Mouse (Mus musculus) heart, postnatal 0 days (tissue): ENCODE results near the gene Ighmbp2.

Source experiments
- CTCF ChIP-seq: IDR thresholded peaks from 2 replicates; pipeline ENCODE4 v1.5.1; 2016; ENCODE audit warnings: antibody characterized with exemption, control low read depth, low read depth
- EP300 ChIP-seq: IDR thresholded peaks from 2 replicates; pipeline ENCODE4 v1.6.1; 2016; ENCODE audit warnings: antibody characterized with exemption, low read depth

GRCm38 (mm10) chr19:3292028-3292427, 9.2 kb upstream of the Ighmbp2 start:
- peak; percentile 82 for TF ChIP-seq CTCF
- TF ChIP-seq EP300: no peak
